Mouse (Mus musculus) ZHBTc4 (cell line): Measurements from ENCODE around the gene Spast.
"Not testable (repeated sequence)": the region's sequence is repeated elsewhere in the genome, so short reads cannot be mapped to it uniquely, and the experiment has no call there.

Experiments used
- DNase-seq: peaks from one replicate; pipeline ENCODE4 v3.0.0-alpha.2; 2011; ENCODE audit warnings: low read depth, low spot score

Gene Spast

GRCm38 (mm10) chr17:74327195-74327594, 11.6 kb upstream of the Spast start:
- DNase-seq = not testable (repeated sequence)

- DNase-seq = peak; percentile 51
Observed at GRCm38 (mm10) chr17:74328146-74328545, 10.6 kb upstream of the Spast start.

- DNase-seq = peak; percentile 20
Observed at GRCm38 (mm10) chr17:74331049-74331676, 7.6 kb upstream of the Spast start.

- DNase-seq = peak; percentile 94
Observed at GRCm38 (mm10) chr17:74338225-74338931, 409 bp upstream of the Spast start.

- DNase-seq = no peak
Observed at GRCm38 (mm10) chr17:74341151-74341550, 2.4 kb downstream of the Spast start.

- DNase-seq = no peak
Observed at GRCm38 (mm10) chr17:74363592-74363991, 24.8 kb downstream of the Spast start.

GRCm38 (mm10) chr17:74376916-74377315, 38.1 kb downstream of the Spast start:
- DNase-seq = no peak

- DNase-seq = no peak
Observed at GRCm38 (mm10) chr17:74386657-74387056, 47.9 kb downstream of the Spast start.

- no peak for DNase-seq
Observed at GRCm38 (mm10) chr17:74389847-74390246, 51.1 kb downstream of the Spast start.

- DNase-seq = no peak
Observed at GRCm38 (mm10) chr17:74394381-74394780, 55.6 kb downstream of the Spast start.

- DNase-seq = peak; percentile 13
Observed at GRCm38 (mm10) chr17:74394855-74395254, 56.1 kb downstream of the Spast start.

- DNase-seq = peak; percentile 96
Observed at GRCm38 (mm10) chr17:74395383-74396065, 56.7 kb downstream of the Spast start, which contains the start of gene Slc30a6. Gene Slc30a6, plus strand, starts transcription at chr17:74395608.

GRCm38 (mm10) chr17:74396766-74397165, 58.0 kb downstream of the Spast start:
- DNase-seq = no peak

- DNase-seq = no peak
Observed at GRCm38 (mm10) chr17:74397173-74397572, 58.4 kb downstream of the Spast start.

GRCm38 (mm10) chr17:74402486-74403222, 63.9 kb downstream of the Spast start:
- no peak for DNase-seq

- no peak for DNase-seq
Observed at GRCm38 (mm10) chr17:74406487-74406886, 67.7 kb downstream of the Spast start.

GRCm38 (mm10) chr17:74409722-74410121, 70.9 kb downstream of the Spast start:
- DNase-seq = peak; percentile 43

- peak; percentile 67 for DNase-seq
Observed at GRCm38 (mm10) chr17:74413324-74413723, 74.5 kb downstream of the Spast start.

GRCm38 (mm10) chr17:74414671-74415070, 75.9 kb downstream of the Spast start:
- DNase-seq = no peak

GRCm38 (mm10) chr17:74416841-74417360, 78.1 kb downstream of the Spast start:
- DNase-seq = peak; percentile 70

- DNase-seq = no peak
Observed at GRCm38 (mm10) chr17:74418171-74418570, 79.4 kb downstream of the Spast start.

- no peak for DNase-seq
Observed at GRCm38 (mm10) chr17:74420656-74421055, 81.9 kb downstream of the Spast start.
